Mouse (Mus musculus): ENCODE results near the gene Bdp1. TPM values are rescaled to one million over a fixed set of nuclear protein-coding genes. Genes with fewer than 3 reads are reported as not detected.

Bdp1 gene
- polyA plus RNA-seq (2012; rRNA removed), result 2.1 and 2.9 TPM in 2 replicates

DNA sequence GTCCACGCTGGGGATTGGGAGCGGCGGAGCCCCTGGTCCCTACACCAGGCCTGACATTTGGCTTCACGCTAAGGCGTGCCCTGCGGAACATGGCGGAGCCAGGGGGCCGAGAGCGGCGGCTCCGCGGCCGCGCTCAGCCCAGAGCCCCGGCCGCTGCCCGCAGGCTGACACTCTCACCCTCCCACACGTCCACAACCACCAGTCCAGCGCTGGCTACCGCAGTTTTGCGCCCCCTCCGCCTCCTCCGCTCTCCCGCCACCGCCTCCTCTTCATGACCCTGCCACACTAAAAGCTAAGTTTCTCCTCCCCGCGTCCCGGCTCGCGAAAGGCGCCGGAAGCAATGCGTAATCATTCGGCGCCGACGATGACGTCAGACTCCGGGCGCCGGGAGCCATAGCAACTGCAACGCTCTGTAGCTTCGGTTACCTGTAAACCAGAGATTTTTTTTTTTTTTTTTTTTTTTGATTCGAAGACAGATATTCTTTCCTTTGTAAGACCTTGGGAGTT, at the start of gene Bdp1:
Gene Bdp1, minus strand, starts transcription at position 323 of the 507 bp plus-strand sequence.
- no peak for TF ChIP-seq CTCF (IDR thresholded peaks at IDR 0.05; ENCODE audit: insufficient read depth, low read length)
- peak; percentile 68; the same call in 1 of the 2 replicates for TF ChIP-seq POLR2A (IDR thresholded peaks at IDR 0.05; ENCODE audit: borderline replicate concordance, extremely low read depth, low read depth, low read length)
- peak; percentile 96 for DNase-seq
- Histone ChIP-seq H3K4me3 (replicated peaks; ENCODE audit: extremely low read depth, low read depth, low read length) (peak within 1 kb of the TSS; percentile 95), H3K4me1 (ENCODE audit: control insufficient read depth, insufficient read depth, low read length) (peaks cover 3% of the 10 kb centered on the region; the same call in 1 of the 2 replicates)
- WGBS, result under 1% methylated on average over 44 of the region's 44 CpGs

DNA sequence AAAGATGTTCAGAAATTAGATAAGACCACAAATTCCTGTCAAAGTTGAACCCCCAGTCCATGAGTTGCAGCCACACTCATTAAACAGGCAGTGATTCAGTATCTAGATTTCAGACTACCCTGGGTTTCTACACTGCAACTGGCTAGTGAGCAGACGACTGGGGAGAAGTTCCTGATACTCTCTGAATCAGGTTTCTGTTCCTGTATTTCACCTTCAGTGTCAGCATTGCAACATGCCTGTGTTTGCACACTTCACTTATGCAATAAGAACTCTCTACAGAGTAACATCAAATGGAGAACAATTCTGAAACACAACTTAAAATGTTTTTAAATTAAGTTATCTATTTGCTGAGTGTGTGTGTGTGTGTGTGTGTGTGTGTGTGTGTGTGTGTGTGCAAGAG, 48.8 kb upstream of the Bdp1 start:
- no peak overlapping the region for H3K4me3 ChIP-seq (replicated peaks; ENCODE audit: extremely low read depth, low read depth, low read length)
- TF ChIP-seq POLR2A (IDR thresholded peaks at IDR 0.05; ENCODE audit: borderline replicate concordance, extremely low read depth, low read depth, low read length) (no peak), CTCF (IDR thresholded peaks at IDR 0.05; ENCODE audit: insufficient read depth, low read length) (no peak)
- no peaks in the 10 kb centered on the region for H3K4me1 ChIP-seq (ENCODE audit: control insufficient read depth, insufficient read depth, low read length)
- 31% methylated on average over 1 of the region's 1 CpGs for WGBS
- DNase-seq, result no peak

GRCm38 (mm10) chr13:100141646-100142314, 37.9 kb upstream of the Bdp1 start:
- no peak overlapping the region for H3K4me3 ChIP-seq (replicated peaks; ENCODE audit: extremely low read depth, low read depth, low read length)
- 0 out of 2 replicates have a peak, but pooled peaks cover 2% of the 10 kb centered on the region for H3K4me1 ChIP-seq (ENCODE audit: control insufficient read depth, insufficient read depth, low read length)
- no peak for DNase-seq
- 60% methylated on average over 8 of the region's 8 CpGs for WGBS
- TF ChIP-seq CTCF (IDR thresholded peaks at IDR 0.05; ENCODE audit: insufficient read depth, low read length), result no peak
- no peak for TF ChIP-seq POLR2A (IDR thresholded peaks at IDR 0.05; ENCODE audit: borderline replicate concordance, extremely low read depth, low read depth, low read length)

DNA sequence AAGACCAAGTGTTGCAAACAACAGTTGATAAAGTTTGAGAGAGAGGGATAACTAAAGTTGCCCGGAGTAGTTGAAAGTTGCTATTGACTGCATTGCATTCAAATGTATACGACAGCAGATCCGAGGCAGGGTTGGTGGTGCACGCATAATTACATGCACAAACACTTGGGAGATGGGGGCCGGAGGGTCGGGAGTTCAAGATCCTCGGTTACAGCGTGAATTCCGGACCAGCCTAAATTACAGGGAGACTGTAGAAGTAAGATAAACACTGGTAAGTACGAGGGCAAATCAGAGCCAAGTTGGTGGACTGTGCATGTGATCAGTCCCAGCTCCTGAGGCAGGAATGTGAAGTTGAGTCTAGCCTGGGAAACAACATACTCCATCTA, 21.4 kb upstream of the Bdp1 start:
- Histone ChIP-seq H3K4me3 (replicated peaks; ENCODE audit: extremely low read depth, low read depth, low read length) (peak overlapping the region; percentile 93), H3K4me1 (ENCODE audit: control insufficient read depth, insufficient read depth, low read length) (peaks cover 5% of the 10 kb centered on the region)
- TF ChIP-seq CTCF (IDR thresholded peaks at IDR 0.05; ENCODE audit: insufficient read depth, low read length) (no peak), POLR2A (IDR thresholded peaks at IDR 0.05; ENCODE audit: borderline replicate concordance, extremely low read depth, low read depth, low read length) (no peak)
- no peak for DNase-seq
- 3% methylated on average over 10 of the region's 10 CpGs for WGBS

DNA sequence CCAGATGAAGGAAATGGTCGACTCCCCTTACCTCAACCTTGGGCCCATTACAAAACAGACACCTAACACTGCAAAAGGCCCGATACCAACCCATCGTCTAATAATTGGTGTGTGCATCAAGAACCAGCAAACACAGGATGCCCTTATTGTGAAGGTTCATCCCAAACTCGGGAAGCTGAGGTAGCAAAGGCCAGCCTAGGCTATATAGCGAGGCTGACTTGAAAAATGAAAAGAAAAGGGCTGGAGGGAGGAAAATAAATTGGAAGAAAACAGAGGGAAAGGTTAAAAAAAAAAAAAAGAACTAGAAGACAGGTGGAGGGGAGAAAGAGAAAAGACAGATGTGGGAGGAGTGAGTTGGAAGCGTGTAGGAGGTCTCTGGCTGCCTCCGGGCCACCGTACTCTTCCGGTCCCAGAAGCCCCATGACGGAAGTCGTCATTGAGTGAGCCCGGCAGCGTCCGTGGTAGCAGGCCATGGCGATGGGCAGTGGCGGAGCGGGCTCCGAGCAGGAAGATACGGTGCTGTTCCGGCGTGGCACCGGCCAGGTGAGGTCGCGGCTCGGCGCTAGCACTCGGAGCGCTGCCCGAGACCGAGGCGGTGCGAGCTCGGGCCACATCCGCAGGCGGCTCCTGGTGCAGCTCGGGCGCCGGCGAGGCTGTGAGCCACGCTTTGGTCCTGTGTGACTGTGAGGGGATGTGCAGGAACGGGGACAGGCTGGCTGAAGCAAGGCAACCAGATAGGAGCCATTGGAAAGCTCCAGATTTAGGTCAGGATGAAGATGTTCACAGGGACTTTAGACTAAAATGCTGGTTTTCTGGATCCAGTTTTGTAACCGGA, 20.8 kb upstream of the Bdp1 start, which contains the start of gene Smn1:
Gene Smn1, plus strand, starts transcription at position 430 of the 835 bp plus-strand sequence.
- peak; percentile 94 for DNase-seq

GRCm38 (mm10) chr13:100123970-100124369, 20.1 kb upstream of the Bdp1 start:
- peak overlapping the region; percentile 54 for H3K4me3 ChIP-seq (replicated peaks; ENCODE audit: extremely low read depth, low read depth, low read length)
- no peak for DNase-seq
- WGBS, result 86% methylated on average over 3 of the region's 3 CpGs
- H3K4me1 ChIP-seq (ENCODE audit: control insufficient read depth, insufficient read depth, low read length), result peaks cover 5% of the 10 kb centered on the region
- TF ChIP-seq POLR2A (IDR thresholded peaks at IDR 0.05; ENCODE audit: borderline replicate concordance, extremely low read depth, low read depth, low read length) (no peak), CTCF (IDR thresholded peaks at IDR 0.05; ENCODE audit: insufficient read depth, low read length) (no peak)

More for the DNA sequence above, 20.8 kb upstream of the Bdp1 start, which contains the start of gene Smn1:
- 4% methylated on average over 42 of the region's 42 CpGs for WGBS
- H3K4me3 ChIP-seq (replicated peaks; ENCODE audit: extremely low read depth, low read depth, low read length), result peak within 1 kb of the TSS; percentile 93
- H3K4me1 ChIP-seq (ENCODE audit: control insufficient read depth, insufficient read depth, low read length), result peaks cover 5% of the 10 kb centered on the region
- TF ChIP-seq POLR2A (IDR thresholded peaks at IDR 0.05; ENCODE audit: borderline replicate concordance, extremely low read depth, low read depth, low read length), result peak; percentile 89; the same call in 1 of the 2 replicates
- no peak for TF ChIP-seq CTCF (IDR thresholded peaks at IDR 0.05; ENCODE audit: insufficient read depth, low read length)

DNA sequence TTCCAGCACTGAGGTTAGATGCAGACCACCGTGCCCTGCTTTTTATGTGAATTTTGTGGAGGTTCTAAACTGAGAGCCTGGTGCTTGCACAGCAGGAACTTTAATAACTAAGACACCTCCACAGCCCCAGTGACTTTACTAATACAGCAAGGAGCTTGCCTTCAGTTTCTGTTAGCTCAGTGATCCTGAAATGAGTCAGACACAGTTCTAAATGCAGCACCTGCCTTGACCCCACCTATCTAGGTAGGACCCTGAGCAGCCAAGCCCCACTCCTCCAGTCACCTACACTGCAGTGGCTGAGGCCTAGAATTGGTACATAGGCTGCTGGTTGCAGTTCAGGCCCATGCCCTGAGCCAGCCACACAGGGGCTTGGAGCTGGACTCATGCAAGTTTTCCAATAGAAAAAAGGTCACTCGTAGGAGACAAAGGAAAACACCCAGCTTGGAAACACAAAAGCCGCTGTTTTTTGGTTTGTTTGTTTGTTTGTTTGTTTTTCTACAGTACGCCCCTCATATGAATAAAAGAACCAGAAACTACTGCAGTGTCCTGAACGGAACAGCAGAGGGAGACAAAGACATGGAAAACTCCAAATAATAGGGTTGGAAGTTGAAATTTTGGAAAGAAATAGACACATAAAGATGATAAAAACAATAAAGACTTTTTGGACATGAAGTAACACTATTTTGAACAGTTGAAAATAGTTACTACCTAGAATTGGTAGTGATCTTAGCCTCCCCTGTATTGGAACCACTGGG, 8.5 kb upstream of the Bdp1 start:
- no peaks in the 10 kb centered on the region for H3K4me1 ChIP-seq (ENCODE audit: control insufficient read depth, insufficient read depth, low read length)
- TF ChIP-seq POLR2A (IDR thresholded peaks at IDR 0.05; ENCODE audit: borderline replicate concordance, extremely low read depth, low read depth, low read length) (no peak), CTCF (IDR thresholded peaks at IDR 0.05; ENCODE audit: insufficient read depth, low read length) (no peak)
- 38% methylated on average over 5 of the region's 5 CpGs for WGBS
- no peak overlapping the region for H3K4me3 ChIP-seq (replicated peaks; ENCODE audit: extremely low read depth, low read depth, low read length)
- no peak for DNase-seq

GRCm38 (mm10) chr13:100107652-100108472, 4.0 kb upstream of the Bdp1 start, which contains the start of gene Serf1:
TSS of gene Serf1 (plus strand) at chr13:100108012.
- DNase-seq, result peak; percentile 86
- Histone ChIP-seq H3K4me3 (replicated peaks; ENCODE audit: extremely low read depth, low read depth, low read length) (peak within 1 kb of the TSS; percentile 99), H3K4me1 (ENCODE audit: control insufficient read depth, insufficient read depth, low read length) (no peaks in the 10 kb centered on the region; the same call in 1 of the 2 replicates)
- under 1% methylated on average over 73 of the region's 76 CpGs for whole genome bisulfite sequencing
- TF ChIP-seq POLR2A (IDR thresholded peaks at IDR 0.05; ENCODE audit: borderline replicate concordance, extremely low read depth, low read depth, low read length), result no peak
- no peak for TF ChIP-seq CTCF (IDR thresholded peaks at IDR 0.05; ENCODE audit: insufficient read depth, low read length)
